Mouse (Mus musculus) CD4-positive helper T cell, adult 2 months (primary cell): ENCODE data around the gene Ankrd16.

Source experiments
- DNase-seq: peaks from one replicate; pipeline ENCODE4 v3.0.0-alpha.2; 2012; ENCODE audit warnings: low read depth, missing footprints, low spot score

Ankrd16 gene

GRCm38 (mm10) chr2:11777091-11778068 is at the start of gene Ankrd16, which contains the start of gene Fbh1:
Gene Ankrd16, plus strand, starts transcription at chr2:11777876.
Gene Fbh1, minus strand, starts transcription at chr2:11777582.
- peak; percentile 99 for DNase-seq

- no peak for DNase-seq
Measured at GRCm38 (mm10) chr2:11729091-11729490, 48.6 kb upstream of the Ankrd16 start.

GRCm38 (mm10) chr2:11732978-11733377 is 44.7 kb upstream of the Ankrd16 start:
- DNase-seq, result no peak

GRCm38 (mm10) chr2:11735853-11736252 is 41.8 kb upstream of the Ankrd16 start:
- no peak for DNase-seq

GRCm38 (mm10) chr2:11738794-11739193 is 38.9 kb upstream of the Ankrd16 start:
- no peak for DNase-seq

GRCm38 (mm10) chr2:11739516-11740051 is 38.1 kb upstream of the Ankrd16 start:
- DNase-seq, result no peak

- DNase-seq, result no peak
Measured at GRCm38 (mm10) chr2:11762541-11762940, 15.1 kb upstream of the Ankrd16 start.

GRCm38 (mm10) chr2:11765694-11766093 is 12.0 kb upstream of the Ankrd16 start:
- DNase-seq, result no peak

GRCm38 (mm10) chr2:11766485-11767160 is 11.1 kb upstream of the Ankrd16 start:
- DNase-seq, result no peak

GRCm38 (mm10) chr2:11767161-11767545 is 10.5 kb upstream of the Ankrd16 start:
- no peak for DNase-seq

GRCm38 (mm10) chr2:11771701-11772100 is 6.0 kb upstream of the Ankrd16 start:
- DNase-seq, result no peak

GRCm38 (mm10) chr2:11772401-11772800 is 5.3 kb upstream of the Ankrd16 start:
- no peak for DNase-seq

GRCm38 (mm10) chr2:11774426-11774825 is 3.2 kb upstream of the Ankrd16 start:
- no peak for DNase-seq

GRCm38 (mm10) chr2:11775121-11775520 is 2.6 kb upstream of the Ankrd16 start:
- DNase-seq, result no peak

GRCm38 (mm10) chr2:11776415-11776814 is 1.3 kb upstream of the Ankrd16 start:
- no peak for DNase-seq

- peak; percentile 95 for DNase-seq
Measured at GRCm38 (mm10) chr2:11778087-11778823, 579 bp downstream of the Ankrd16 start.

GRCm38 (mm10) chr2:11784159-11784558 is 6.5 kb downstream of the Ankrd16 start:
- DNase-seq, result no peak

- no peak for DNase-seq
Measured at GRCm38 (mm10) chr2:11794668-11795067, 17.0 kb downstream of the Ankrd16 start.

- peak; percentile 14 for DNase-seq
Measured at GRCm38 (mm10) chr2:11797930-11798364, 20.3 kb downstream of the Ankrd16 start.

- peak; percentile 18 for DNase-seq
Measured at GRCm38 (mm10) chr2:11801299-11801930, 23.7 kb downstream of the Ankrd16 start.
